Mouse (Mus musculus) neural tube, embryonic 14.5 days (tissue): Measurements from ENCODE around the gene Fastkd5. TPM values are rescaled to one million over a fixed set of nuclear protein-coding genes. Genes with fewer than 3 reads are reported as not detected.

Experiments used
- polyA plus RNA-seq: library from polyadenylated mRNA; unstranded; fragments of >200 nt; fragmentation: Nextera tagmentation; extraction: Ambion mirVana; gene quantifications from 2 replicates; pipeline ENCODE4 v1.2.1, GENCODE M21; 2014

Fastkd5 gene
- polyA plus RNA-seq, 1 experiment from 2014 or later = 12.4 TPM

Other genes starting within 250 kb of the Fastkd5 start
- gene Cpxm1, start 232.5 kb downstream of the Fastkd5 start, polyA plus RNA-seq = 11.7 and 24.1 TPM in 2 replicates
- gene Gm28372, start 224.8 kb downstream of the Fastkd5 start, polyA plus RNA-seq = 0.23 and 0.28 TPM in 2 replicates
- 0.91 TPM in 1 of 2 replicates, not detected in the other for gene 1700020A23Rik, start 224.8 kb downstream of the Fastkd5 start, polyA plus RNA-seq
- not detected in 2 replicates for gene Tmem239, start 223.5 kb downstream of the Fastkd5 start, polyA plus RNA-seq
- gene Vps16, start 205.7 kb downstream of the Fastkd5 start, polyA plus RNA-seq = 76.4 and 81.7 TPM in 2 replicates
- gene Pced1a, start 205.3 kb downstream of the Fastkd5 start, polyA plus RNA-seq = 10.8 and 11.5 TPM in 2 replicates
- 164 and 165 TPM in 2 replicates for gene Ptpra, start 179.7 kb downstream of the Fastkd5 start, polyA plus RNA-seq
- gene Mrps26, start 66.3 kb downstream of the Fastkd5 start, polyA plus RNA-seq = 101 and 110 TPM in 2 replicates
- gene Oxt, start 53.9 kb downstream of the Fastkd5 start, polyA plus RNA-seq = not detected in 2 replicates
- 0.39 and 0.68 TPM in 2 replicates for gene Avp, start 47.5 kb downstream of the Fastkd5 start, polyA plus RNA-seq
- gene Ubox5, start within 50 bp of the Fastkd5 start, polyA plus RNA-seq = 11.3 and 12.5 TPM in 2 replicates
- 6.2 and 8.4 TPM in 2 replicates for gene Lzts3, start 12.8 kb upstream of the Fastkd5 start, polyA plus RNA-seq
- gene Ddrgk1, start 34.6 kb upstream of the Fastkd5 start, polyA plus RNA-seq = 75.0 and 77.0 TPM in 2 replicates
- gene Itpa, start 37.6 kb upstream of the Fastkd5 start, polyA plus RNA-seq = 116 and 117 TPM in 2 replicates
- 0.37 and 0.50 TPM in 2 replicates for gene Slc4a11, start 67.5 kb upstream of the Fastkd5 start, polyA plus RNA-seq